Mouse (Mus musculus): ENCODE results near the gene Dgcr2. TPM values are rescaled to one million over a fixed set of nuclear protein-coding genes. Genes with fewer than 3 reads are reported as not detected.

Gene Dgcr2
- polyA plus RNA-seq, 1 experiment from 2014 or later = 18.3 TPM

GRCm38 (mm10) chr16:17929631-17930030 is 31.3 kb upstream of the Dgcr2 start:
- Histone ChIP-seq H3K9me3 (replicated peaks) (no peaks in the 10 kb centered on the region), H3K36me3 (replicated peaks) (peaks cover 15% of the 10 kb centered on the region), H3K4me3 (replicated peaks) (no peak overlapping the region), H3K27ac (replicated peaks) (peak overlapping the region; percentile 14; the same call in 1 of the 2 replicates), H3K4me1 (replicated peaks) (peaks cover 62% of the 10 kb centered on the region), H3K27me3 (no peaks in the 10 kb centered on the region), H3K9ac (no peak overlapping the region), H3K4me2 (no peak overlapping the region)
- WGBS (ENCODE audit: insufficient replicate concordance) = 86% methylated on average over 2 of the region's 2 CpGs
- no peak for ATAC-seq (ENCODE audit: insufficient read depth)

GRCm38 (mm10) chr16:17929211-17929610 is 30.8 kb upstream of the Dgcr2 start:
- Histone ChIP-seq H3K4me2 (peak overlapping the region; percentile 100; the same call in 1 of the 2 replicates), H3K4me3 (replicated peaks) (no peak overlapping the region), H3K9me3 (replicated peaks) (no peaks in the 10 kb centered on the region), H3K4me1 (replicated peaks) (peaks cover 57% of the 10 kb centered on the region), H3K27ac (replicated peaks) (peak overlapping the region; percentile 92), H3K36me3 (replicated peaks) (peaks cover 15% of the 10 kb centered on the region), H3K9ac (no peak overlapping the region), H3K27me3 (no peaks in the 10 kb centered on the region)
- WGBS (ENCODE audit: insufficient replicate concordance) = 22% methylated on average over 2 of the region's 2 CpGs
- no peak for ATAC-seq (ENCODE audit: insufficient read depth)

GRCm38 (mm10) chr16:17928627-17929104 is 30.3 kb upstream of the Dgcr2 start:
- peaks cover 15% of the 10 kb centered on the region for H3K36me3 ChIP-seq (replicated peaks)
- H3K4me2 ChIP-seq = peak overlapping the region; percentile 100
- peak overlapping the region; percentile 91 for H3K4me3 ChIP-seq (replicated peaks)
- peaks cover 52% of the 10 kb centered on the region for H3K4me1 ChIP-seq (replicated peaks)
- H3K27ac ChIP-seq (replicated peaks) = peak overlapping the region; percentile 92
- H3K9me3 ChIP-seq (replicated peaks) = no peaks in the 10 kb centered on the region
- no peaks in the 10 kb centered on the region for H3K27me3 ChIP-seq
- ATAC-seq (ENCODE audit: insufficient read depth) = peak; percentile 59
- under 1% methylated on average over 9 of the region's 9 CpGs for WGBS (ENCODE audit: insufficient replicate concordance)
- H3K9ac ChIP-seq = peak overlapping the region; percentile 83

GRCm38 (mm10) chr16:17928087-17928580 is 29.8 kb upstream of the Dgcr2 start, which contains the start of gene Slc25a1:
Slc25a1 (minus strand) TSS chr16:17928219.
- under 1% methylated on average over 47 of the region's 47 CpGs for WGBS (ENCODE audit: insufficient replicate concordance)
- no peaks in the 10 kb centered on the region for H3K9me3 ChIP-seq (replicated peaks)
- peaks cover 15% of the 10 kb centered on the region for H3K36me3 ChIP-seq (replicated peaks)
- H3K4me2 ChIP-seq = peak within 1 kb of the TSS; percentile 100
- no peaks in the 10 kb centered on the region for H3K27me3 ChIP-seq
- ATAC-seq (ENCODE audit: insufficient read depth) = peak; percentile 84
- H3K9ac ChIP-seq = peak within 1 kb of the TSS; percentile 83
- H3K4me1 ChIP-seq (replicated peaks) = peaks cover 50% of the 10 kb centered on the region
- H3K4me3 ChIP-seq (replicated peaks) = peak within 1 kb of the TSS; percentile 91
- peak within 1 kb of the TSS; percentile 92 for H3K27ac ChIP-seq (replicated peaks)

- WGBS (ENCODE audit: insufficient replicate concordance) = 2% methylated on average over 72 of the region's 72 CpGs
- peak; percentile 19 for ATAC-seq (ENCODE audit: insufficient read depth)
- Histone ChIP-seq H3K4me3 (replicated peaks) (peak overlapping the region; percentile 91), H3K4me2 (peak overlapping the region; percentile 100), H3K27me3 (no peaks in the 10 kb centered on the region), H3K9ac (peak overlapping the region; percentile 83), H3K9me3 (replicated peaks) (no peaks in the 10 kb centered on the region), H3K27ac (replicated peaks) (peak overlapping the region; percentile 92), H3K4me1 (replicated peaks) (peaks cover 53% of the 10 kb centered on the region), H3K36me3 (replicated peaks) (peaks cover 15% of the 10 kb centered on the region)
Measured at GRCm38 (mm10) chr16:17927351-17928082, 29.2 kb upstream of the Dgcr2 start.

- H3K4me1 ChIP-seq (replicated peaks) = peaks cover 45% of the 10 kb centered on the region
- under 1% methylated on average over 14 of the region's 14 CpGs for WGBS (ENCODE audit: insufficient replicate concordance)
Measured at GRCm38 (mm10) chr16:17922163-17922538, 23.8 kb upstream of the Dgcr2 start.

GRCm38 (mm10) chr16:17921325-17922162 is 23.2 kb upstream of the Dgcr2 start:
- H3K9ac ChIP-seq = peak overlapping the region; percentile 78
- peak overlapping the region; percentile 88 for H3K27ac ChIP-seq (replicated peaks)
- peak; percentile 86 for ATAC-seq (ENCODE audit: insufficient read depth)
- H3K4me2 ChIP-seq = peak overlapping the region; percentile 83
- peak overlapping the region; percentile 85 for H3K4me3 ChIP-seq (replicated peaks)
- WGBS (ENCODE audit: insufficient replicate concordance) = 1% methylated on average over 47 of the region's 47 CpGs
- no peaks in the 10 kb centered on the region for H3K9me3 ChIP-seq (replicated peaks)
- peaks cover 38% of the 10 kb centered on the region for H3K27me3 ChIP-seq
- peaks cover 39% of the 10 kb centered on the region for H3K4me1 ChIP-seq (replicated peaks)
- H3K36me3 ChIP-seq (replicated peaks) = peaks cover 15% of the 10 kb centered on the region

More at GRCm38 (mm10) chr16:17922163-17922538, 23.8 kb upstream of the Dgcr2 start:
- Histone ChIP-seq H3K27me3 (peaks cover 32% of the 10 kb centered on the region), H3K36me3 (replicated peaks) (peaks cover 15% of the 10 kb centered on the region), H3K9me3 (replicated peaks) (no peaks in the 10 kb centered on the region), H3K4me2 (peak overlapping the region; percentile 83), H3K9ac (peak overlapping the region; percentile 78), H3K27ac (replicated peaks) (peak overlapping the region; percentile 80), H3K4me3 (replicated peaks) (peak overlapping the region; percentile 85)
- peak; percentile 22 for ATAC-seq (ENCODE audit: insufficient read depth)

- Histone ChIP-seq H3K9me3 (replicated peaks) (no peaks in the 10 kb centered on the region), H3K27ac (replicated peaks) (no peak overlapping the region), H3K9ac (no peak overlapping the region), H3K4me3 (replicated peaks) (peak overlapping the region; percentile 85), H3K36me3 (replicated peaks) (peaks cover 10% of the 10 kb centered on the region), H3K4me1 (replicated peaks) (peaks cover 29% of the 10 kb centered on the region), H3K4me2 (peak overlapping the region; percentile 83), H3K27me3 (peaks cover 47% of the 10 kb centered on the region)
- WGBS (ENCODE audit: insufficient replicate concordance) = 30% methylated on average over 20 of the region's 20 CpGs
- no peak for ATAC-seq (ENCODE audit: insufficient read depth)
Measured at GRCm38 (mm10) chr16:17920586-17920985, 22.2 kb upstream of the Dgcr2 start.

GRCm38 (mm10) chr16:17914307-17915249 is 16.2 kb upstream of the Dgcr2 start, which contains the start of gene Gsc2:
Gsc2 (minus strand) TSS chr16:17915059.
- Histone ChIP-seq H3K27me3 (peaks cover 77% of the 10 kb centered on the region), H3K36me3 (replicated peaks) (no peaks in the 10 kb centered on the region), H3K4me2 (peak within 1 kb of the TSS; percentile 66), H3K27ac (replicated peaks) (no peak within 1 kb of the TSS), H3K9ac (no peak within 1 kb of the TSS), H3K4me1 (replicated peaks) (peaks cover 24% of the 10 kb centered on the region), H3K9me3 (replicated peaks) (no peaks in the 10 kb centered on the region), H3K4me3 (replicated peaks) (peak within 1 kb of the TSS; percentile 45)
- no peak for ATAC-seq (ENCODE audit: insufficient read depth)
- WGBS (ENCODE audit: insufficient replicate concordance) = under 1% methylated on average over 106 of the region's 106 CpGs

- Histone ChIP-seq H3K27ac (replicated peaks) (peak within 1 kb of the TSS; percentile 49; the same call in 1 of the 2 replicates), H3K36me3 (replicated peaks) (peaks cover 33% of the 10 kb centered on the region), H3K4me2 (peak within 1 kb of the TSS; percentile 86), H3K9ac (peak within 1 kb of the TSS; percentile 67), H3K9me3 (replicated peaks) (no peaks in the 10 kb centered on the region), H3K4me1 (replicated peaks) (peaks cover 24% of the 10 kb centered on the region), H3K4me3 (replicated peaks) (peak within 1 kb of the TSS; percentile 80), H3K27me3 (peaks cover 47% of the 10 kb centered on the region)
- under 1% methylated on average over 35 of the region's 35 CpGs for WGBS (ENCODE audit: insufficient replicate concordance)
- ATAC-seq (ENCODE audit: insufficient read depth) = peak; percentile 90
Measured at GRCm38 (mm10) chr16:17911052-17911595, 12.8 kb upstream of the Dgcr2 start, which contains the start of gene Ess2. Ess2 (minus strand) TSS chr16:17911348.

All from liver, embryonic 15.5 days (tissue).